21 mouse cellular contexts compared by ENCODE assay signal in the genomic region with DNA sequence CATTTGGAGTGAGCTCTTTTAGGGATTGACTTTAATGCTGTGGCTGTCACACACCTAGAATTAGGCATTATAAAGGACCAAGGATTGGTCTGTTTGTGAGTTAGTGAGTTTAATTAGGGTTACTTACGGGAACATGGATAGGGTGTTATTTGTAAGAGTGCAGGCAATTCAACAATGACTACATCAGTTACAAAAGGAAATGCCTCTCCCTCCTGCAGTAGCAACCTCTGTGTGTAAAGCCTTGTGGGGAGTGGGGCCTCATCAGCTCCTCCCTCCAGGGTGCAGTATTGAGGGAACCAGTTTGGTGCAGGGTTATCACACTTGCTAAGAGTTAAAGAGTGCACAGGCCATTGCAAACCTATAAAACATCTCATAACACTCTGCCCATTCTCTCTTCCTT.
DNase-seq lines count a peak whose midpoint lies in the region; ATAC-seq and TF ChIP-seq lines count a peak whose summit lies in the region.
"Had no signal": no experiment of that assay in that cellular context is flagged by ENCODE, and none has a peak within 500 bp of the region (broad histone marks: within the 10 kb centered on the region; RNA-seq: fewer than 3 reads in every experiment).

No protein-coding gene starts in this region.

- no peaks in the 10 kb centered on the region for H3K9me3 ChIP-seq in forebrain, embryonic 10.5 days
- H3K9me3 ChIP-seq in forebrain, embryonic 14.5 days (replicated peaks; ENCODE audit: control insufficient read depth, low read length) = no peaks in the 10 kb centered on the region
- H3K9me3 ChIP-seq in lung, postnatal 0 days (ENCODE audit: low read length) = no peaks in the 10 kb centered on the region
- no peaks in the 10 kb centered on the region for H3K9me3 ChIP-seq in E14TG2a.4 (ENCODE audit: low read length)
- H3K9me3 ChIP-seq in midbrain, embryonic 16.5 days (replicated peaks; ENCODE audit: control insufficient read depth, low read length, poor library complexity, severe bottlenecking) = no peaks in the 10 kb centered on the region
- H3K9me3 ChIP-seq: embryonic facial prominence, embryonic 13.5 days; heart, embryonic 13.5 days; neural tube, embryonic 12.5 days had no signal

- no peak for DNase-seq in forebrain, embryonic 10.5 days (ENCODE audit: extremely low spot score, low spot score)
- DNase-seq in forebrain, embryonic 14.5 days (ENCODE audit: low spot score) = no peak
- no peak for DNase-seq in lung, postnatal 0 days (ENCODE audit: low spot score)
- DNase-seq in lung, postnatal 10 days = no peak
- no peak for DNase-seq in lung, postnatal 25 days (ENCODE audit: low spot score)
- DNase-seq: cerebellum, adult 9-11 months; gastrocnemius, adult 2 months; heart, postnatal 4 days; kidney, adult 8-10 months; kidney, postnatal 25 days; layer of hippocampus, adult 9-11 months; lung, adult 18-20 months had no signal

- WGBS in forebrain, embryonic 10.5 days = 11% methylated on average over 1 of the region's 1 CpGs
- WGBS in forebrain, embryonic 14.5 days = 4% methylated on average over 1 of the region's 1 CpGs
- 73% methylated on average over 1 of the region's 1 CpGs for WGBS in lung, postnatal 0 days
- 30% methylated on average over 1 of the region's 1 CpGs for WGBS in midbrain, embryonic 16.5 days

- peaks cover 7% of the 10 kb centered on the region for H3K36me3 ChIP-seq in forebrain, embryonic 10.5 days (replicated peaks)
- no peaks in the 10 kb centered on the region for H3K36me3 ChIP-seq in forebrain, embryonic 14.5 days (ENCODE audit: control insufficient read depth, insufficient read depth, low read length)
- H3K36me3 ChIP-seq in lung, postnatal 0 days (ENCODE audit: insufficient read depth, low read length) = no peaks in the 10 kb centered on the region
- peaks cover 6% of the 10 kb centered on the region; the same call in 1 of the 2 replicates for H3K36me3 ChIP-seq in E14TG2a.4 (ENCODE audit: insufficient read depth, low read length)
- H3K36me3 ChIP-seq in midbrain, embryonic 16.5 days (ENCODE audit: control insufficient read depth, insufficient read depth, low read length) = no peaks in the 10 kb centered on the region
- H3K36me3 ChIP-seq: embryonic facial prominence, embryonic 13.5 days; neural tube, embryonic 12.5 days had no signal

- H3K27me3 ChIP-seq in forebrain, embryonic 10.5 days (ENCODE audit: poor library complexity, severe bottlenecking) = no peaks in the 10 kb centered on the region
- H3K27me3 ChIP-seq in forebrain, embryonic 14.5 days (replicated peaks; ENCODE audit: control insufficient read depth, insufficient read depth, low read length) = no peaks in the 10 kb centered on the region
- H3K27me3 ChIP-seq in lung, postnatal 0 days (replicated peaks; ENCODE audit: insufficient read depth, low read length) = no peaks in the 10 kb centered on the region
- no peaks in the 10 kb centered on the region for H3K27me3 ChIP-seq in E14TG2a.4 (ENCODE audit: insufficient read depth, low read length)
- H3K27me3 ChIP-seq in midbrain, embryonic 16.5 days (ENCODE audit: control insufficient read depth, insufficient read depth, low read depth, low read length) = no peaks in the 10 kb centered on the region
- H3K27me3 ChIP-seq: embryonic facial prominence, embryonic 13.5 days; heart, embryonic 13.5 days; neural tube, embryonic 12.5 days had no signal

- peak; percentile 32 for TF ChIP-seq CTCF in lung, postnatal 0 days (IDR thresholded peaks at IDR 0.05)
- TF ChIP-seq CTCF in E14TG2a.4 (conservative IDR thresholded peaks at IDR 0.05; ENCODE audit: low read length) = no peak

- 0 out of 2 replicates have a peak overlapping the region, but pooled peaks have one; percentile 25 for H3K27ac ChIP-seq in forebrain, embryonic 10.5 days
- H3K27ac ChIP-seq in forebrain, embryonic 14.5 days (ENCODE audit: low read depth, low read length) = no peak overlapping the region
- no peak overlapping the region for H3K27ac ChIP-seq in lung, postnatal 0 days (ENCODE audit: low read length)
- H3K27ac ChIP-seq in midbrain, embryonic 16.5 days (ENCODE audit: low read length) = peak overlapping the region; percentile 38; the same call in 1 of the 2 replicates
- H3K27ac ChIP-seq: embryonic facial prominence, embryonic 13.5 days; gastrocnemius, adult 2 months; heart, embryonic 13.5 days; macrophage; neural tube, embryonic 12.5 days had no signal

- no peak overlapping the region; the same call in 1 of the 2 replicates for H3K9ac ChIP-seq in forebrain, embryonic 14.5 days (ENCODE audit: low read length)
- H3K9ac ChIP-seq in lung, postnatal 0 days (replicated peaks; ENCODE audit: low read depth) = no peak overlapping the region
- H3K9ac ChIP-seq in midbrain, embryonic 16.5 days (ENCODE audit: low read depth, low read length) = no peak overlapping the region
- H3K9ac ChIP-seq: embryonic facial prominence, embryonic 13.5 days; heart, embryonic 13.5 days; neural tube, embryonic 12.5 days had no signal

- H3K4me1 ChIP-seq in forebrain, embryonic 10.5 days = peaks cover 21% of the 10 kb centered on the region
- H3K4me1 ChIP-seq in forebrain, embryonic 14.5 days (ENCODE audit: control insufficient read depth, insufficient read depth, low read length) = peaks cover 6% of the 10 kb centered on the region; the same call in 1 of the 2 replicates
- H3K4me1 ChIP-seq in lung, postnatal 0 days (ENCODE audit: insufficient read depth, low read depth, low read length) = no peaks in the 10 kb centered on the region
- peaks cover 16% of the 10 kb centered on the region for H3K4me1 ChIP-seq in E14TG2a.4 (replicated peaks; ENCODE audit: low read depth, low read length)
- H3K4me1 ChIP-seq in midbrain, embryonic 16.5 days (ENCODE audit: control insufficient read depth, insufficient read depth, low read length) = peaks cover 17% of the 10 kb centered on the region

- no peak for ATAC-seq in forebrain, embryonic 14.5 days
- no peak for ATAC-seq in lung, postnatal 0 days
- no peak for ATAC-seq in midbrain, embryonic 16.5 days
- ATAC-seq in erythroblast, adult 5-6 weeks (replicated peaks; ENCODE audit: low FRiP score, poor library complexity, severe bottlenecking) = no peak
- ATAC-seq: CD4-positive, CD25-positive, alpha-beta regulatory T cell, adult 4 months; inflammation-experienced regulatory T-cells, adult 6 months had no signal

- no peak overlapping the region for H3K4me3 ChIP-seq in forebrain, embryonic 10.5 days
- H3K4me3 ChIP-seq in forebrain, embryonic 14.5 days (ENCODE audit: low read depth, low read length) = no peak overlapping the region
- H3K4me3 ChIP-seq in lung, postnatal 0 days (ENCODE audit: low read depth, low read length) = no peak overlapping the region
- H3K4me3 ChIP-seq in E14TG2a.4 (replicated peaks; ENCODE audit: low read length) = peak overlapping the region; percentile 32; the same call in 1 of the 2 replicates
- H3K4me3 ChIP-seq in midbrain, embryonic 16.5 days (ENCODE audit: low read depth, low read length) = no peak overlapping the region
- H3K4me3 ChIP-seq: embryonic facial prominence, embryonic 13.5 days; gastrocnemius, adult 2 months; heart, embryonic 13.5 days; neural tube, embryonic 12.5 days had no signal

- TF ChIP-seq EP300 in lung, postnatal 0 days (IDR thresholded peaks at IDR 0.05) = no peak

- H3K4me2 ChIP-seq in forebrain, embryonic 14.5 days (ENCODE audit: low read length) = no peak overlapping the region
- no peak overlapping the region for H3K4me2 ChIP-seq in lung, postnatal 0 days (replicated peaks; ENCODE audit: low read depth, low read length)
- H3K4me2 ChIP-seq in midbrain, embryonic 16.5 days (ENCODE audit: low read length) = peak overlapping the region; percentile 31; the same call in 1 of the 2 replicates
- H3K4me2 ChIP-seq: embryonic facial prominence, embryonic 13.5 days; heart, embryonic 13.5 days; neural tube, embryonic 12.5 days had no signal

Comparison
In these comparisons a context has a peak if more than half of its experiments do, and no peak if none do; other contexts are left out.
1. H3K27ac ChIP-seq: peak in forebrain, embryonic 10.5 days (single experiment) and midbrain, embryonic 16.5 days (single experiment); none in forebrain, embryonic 14.5 days (single experiment) and lung, postnatal 0 days (single experiment).